Comparison of ENCODE assay signal across 11 mouse cellular contexts in the genomic region with DNA sequence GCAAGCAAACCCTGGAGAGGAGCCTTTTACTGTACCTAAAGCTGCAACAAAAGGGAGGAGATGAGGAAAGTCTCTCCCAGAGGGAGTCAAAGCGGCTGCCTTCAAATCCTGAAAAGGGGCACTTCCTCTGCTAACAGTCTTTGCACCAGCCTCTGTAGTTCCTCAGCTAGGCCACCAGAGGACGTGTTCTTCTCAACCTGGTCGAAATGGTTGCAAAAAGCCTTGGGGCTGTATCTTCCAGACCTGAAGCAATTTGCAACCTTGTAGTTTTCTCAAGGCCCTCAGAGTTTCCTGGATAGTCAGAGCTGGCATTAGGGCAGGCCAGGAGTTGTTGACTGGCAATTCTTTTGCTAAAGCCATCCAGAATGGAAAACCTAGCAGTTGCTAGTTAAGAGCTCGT. TPM values are rescaled to one million over a fixed set of nuclear protein-coding genes. Genes with fewer than 3 reads are reported as not detected.
A peak's percentile ranks its signal among the peaks of the same experiment; 100 is the strongest.
DNase-seq lines count a peak whose midpoint lies in the region; ATAC-seq and TF ChIP-seq lines count a peak whose summit lies in the region.
"Had no signal": no experiment of that assay in that cellular context is flagged by ENCODE, and none has a peak within 500 bp of the region (broad histone marks: within the 10 kb centered on the region; RNA-seq: fewer than 3 reads in every experiment).

No protein-coding gene starts in this region.

- TF ChIP-seq CTCF in lung, embryonic 14.5 days (IDR thresholded peaks at IDR 0.05; ENCODE audit: low read depth): peak; percentile 47
- no peak for TF ChIP-seq CTCF in lung, adult 2 months (IDR thresholded peaks at IDR 0.05; ENCODE audit: insufficient read depth, low read length)
- peak; percentile 58; the same call in 1 of the 2 replicates for TF ChIP-seq CTCF in bone marrow macrophage, adult 2 months (IDR thresholded peaks at IDR 0.05; ENCODE audit: low read depth, low read length)

- WGBS in lung, embryonic 14.5 days: 31% methylated on average over 4 of the region's 4 CpGs
- WGBS in lung, adult 2 months: 32% methylated on average over 4 of the region's 4 CpGs

- no peak for ATAC-seq in CD4-positive, CD25-positive, alpha-beta regulatory T cell, adult 4 months
- ATAC-seq in lung, embryonic 14.5 days (ENCODE audit: insufficient read depth): no peak
- ATAC-seq in erythroblast, adult 5-6 weeks (replicated peaks; ENCODE audit: low FRiP score, poor library complexity, severe bottlenecking): no peak

- no peaks in the 10 kb centered on the region for H3K27me3 ChIP-seq in lung, embryonic 14.5 days (ENCODE audit: insufficient read depth, low read length)
- H3K27me3 ChIP-seq: embryonic facial prominence, embryonic 13.5 days had no signal

- no peak for TF ChIP-seq POLR2A in lung, adult 2 months (IDR thresholded peaks at IDR 0.05; ENCODE audit: borderline replicate concordance, extremely low read depth, low read depth, low read length)
- no peak for TF ChIP-seq POLR2A in bone marrow macrophage, adult 2 months (IDR thresholded peaks at IDR 0.05; ENCODE audit: borderline replicate concordance, low read depth, low read length)

- H3K4me3 ChIP-seq in lung, embryonic 14.5 days (ENCODE audit: low read depth, low read length): no peak overlapping the region
- H3K4me3 ChIP-seq in lung, adult 2 months (replicated peaks; ENCODE audit: extremely low read depth, low read depth, low read length): no peak overlapping the region
- H3K4me3 ChIP-seq in bone marrow macrophage, adult 2 months (ENCODE audit: insufficient read depth, low read length): no peak overlapping the region
- H3K4me3 ChIP-seq: embryonic facial prominence, embryonic 13.5 days; hindbrain, embryonic 13.5 days had no signal

- H3K9ac ChIP-seq in lung, embryonic 14.5 days: no peak overlapping the region
- H3K9ac ChIP-seq: embryonic facial prominence, embryonic 13.5 days; hindbrain, embryonic 13.5 days had no signal

- peaks cover 12% of the 10 kb centered on the region for H3K36me3 ChIP-seq in lung, embryonic 14.5 days (ENCODE audit: insufficient read depth)

- H3K9me3 ChIP-seq in lung, embryonic 14.5 days (ENCODE audit: low read depth, low read length): no peaks in the 10 kb centered on the region
- H3K9me3 ChIP-seq: embryonic facial prominence, embryonic 13.5 days; hindbrain, embryonic 13.5 days had no signal

- no peak overlapping the region for H3K4me2 ChIP-seq in lung, embryonic 14.5 days
- H3K4me2 ChIP-seq: hindbrain, embryonic 13.5 days had no signal

- peaks cover 5% of the 10 kb centered on the region for H3K4me1 ChIP-seq in lung, embryonic 14.5 days (ENCODE audit: insufficient read depth)
- peaks cover 3% of the 10 kb centered on the region; the same call in 1 of the 2 replicates for H3K4me1 ChIP-seq in lung, adult 2 months (ENCODE audit: control insufficient read depth, insufficient read depth, low read length)
- H3K4me1 ChIP-seq in bone marrow macrophage, adult 2 months (ENCODE audit: control insufficient read depth, insufficient read depth, low read length): peaks cover 25% of the 10 kb centered on the region

- peak; percentile 48 for DNase-seq in CD4-positive, CD25-positive, alpha-beta regulatory T cell, adult 2 months (ENCODE audit: low read depth, low spot score)
- no peak for DNase-seq in lung, embryonic 14.5 days
- no peak for DNase-seq in lung, adult 2 months
- DNase-seq in testis, postnatal 10 days (ENCODE audit: low spot score): peak; percentile 69
- no peak for DNase-seq in cerebellum, postnatal 36 days

- no peak overlapping the region for H3K27ac ChIP-seq in lung, embryonic 14.5 days (ENCODE audit: low read depth)
- no peak overlapping the region for H3K27ac ChIP-seq in bone marrow macrophage, adult 2 months (ENCODE audit: insufficient read depth, low read depth, low read length)
- H3K27ac ChIP-seq: embryonic facial prominence, embryonic 13.5 days; hindbrain, embryonic 13.5 days had no signal

RNA-seq across cellular contexts. Expression of gene Telo2, which starts 1.5 kb away (rescaled TPM):
- 10 to 100 TPM; 24.4 to 36.8 TPM for polyA plus RNA-seq in CD4-positive, CD25-positive, alpha-beta regulatory T cell, adult 4 months (2017; shearing (Covaris generic))
- polyA plus RNA-seq in lung, embryonic 14.5 days (2014; fragmentation: Nextera tagmentation; extraction: Ambion mirVana): 41.8 and 46.5 TPM in 2 replicates
- 17.9 and 19.2 TPM in 2 replicates for polyA plus RNA-seq in lung, adult 2 months (2012; rRNA removed)
- polyA plus RNA-seq in bone marrow macrophage, adult 2 months (2012; ENCODE audit: insufficient read depth, insufficient read length, missing spikeins): 8.3 and 9.5 TPM in 2 replicates
- 3.5 and 5.9 TPM in 2 replicates for total RNA-seq in erythroblast, adult 5-6 weeks (2015; ENCODE audit: low replicate concordance)
- 6.3 and 11.6 TPM in 2 replicates for total RNA-seq in erythroblast, adult 5-6 weeks (2017; ENCODE audit: low replicate concordance)

RNA-seq across cellular contexts. Expression of gene Ptx4, which starts 3.3 kb away (rescaled TPM):
- polyA plus RNA-seq in CD4-positive, CD25-positive, alpha-beta regulatory T cell, adult 4 months (2017; shearing (Covaris generic)): not detected
- polyA plus RNA-seq in lung, embryonic 14.5 days (2014; fragmentation: Nextera tagmentation; extraction: Ambion mirVana): not detected in 2 replicates
- not detected in 2 replicates for polyA plus RNA-seq in lung, adult 2 months (2012; rRNA removed)
- not detected in 2 replicates for polyA plus RNA-seq in bone marrow macrophage, adult 2 months (2012; ENCODE audit: insufficient read depth, insufficient read length, missing spikeins)
- not detected in 2 replicates for total RNA-seq in erythroblast, adult 5-6 weeks (2015; ENCODE audit: low replicate concordance)
- total RNA-seq in erythroblast, adult 5-6 weeks (2017; ENCODE audit: low replicate concordance): not detected in 2 replicates
- polyA plus RNA-seq: hindbrain, embryonic 13.5 days; liver, embryonic 16.5 days had no signal

RNA-seq across cellular contexts. Expression of gene Clcn7, which starts 15.9 kb away (rescaled TPM):
- 10 to 100 TPM; 18.2 to 33.2 TPM for polyA plus RNA-seq in CD4-positive, CD25-positive, alpha-beta regulatory T cell, adult 4 months (2017; shearing (Covaris generic))
- polyA plus RNA-seq in lung, embryonic 14.5 days (2014; fragmentation: Nextera tagmentation; extraction: Ambion mirVana): 22.3 and 23.1 TPM in 2 replicates
- 35.3 and 44.6 TPM in 2 replicates for polyA plus RNA-seq in lung, adult 2 months (2012; rRNA removed)
- polyA plus RNA-seq in bone marrow macrophage, adult 2 months (2012; ENCODE audit: insufficient read depth, insufficient read length, missing spikeins): 86.1 and 89.4 TPM in 2 replicates
- 3.7 and 8.6 TPM in 2 replicates for total RNA-seq in erythroblast, adult 5-6 weeks (2015; ENCODE audit: low replicate concordance)
- total RNA-seq in erythroblast, adult 5-6 weeks (2017; ENCODE audit: low replicate concordance): 6.0 and 9.1 TPM in 2 replicates

RNA-seq across cellular contexts. Expression of gene Tmem204, which starts 33.9 kb away (rescaled TPM):
- under 1 TPM; 0.56 to 0.79 TPM for polyA plus RNA-seq in CD4-positive, CD25-positive, alpha-beta regulatory T cell, adult 4 months (2017; shearing (Covaris generic))
- polyA plus RNA-seq in lung, embryonic 14.5 days (2014; fragmentation: Nextera tagmentation; extraction: Ambion mirVana): 65.2 and 67.1 TPM in 2 replicates
- polyA plus RNA-seq in lung, adult 2 months (2012; rRNA removed): 340 and 393 TPM in 2 replicates
- 0.80 TPM in 1 of 2 replicates, not detected in the other for polyA plus RNA-seq in bone marrow macrophage, adult 2 months (2012; ENCODE audit: insufficient read depth, insufficient read length, missing spikeins)
- total RNA-seq in erythroblast, adult 5-6 weeks (2015; ENCODE audit: low replicate concordance): not detected in 2 replicates
- total RNA-seq in erythroblast, adult 5-6 weeks (2017; ENCODE audit: low replicate concordance): not detected in 2 replicates

RNA-seq across cellular contexts. Expression of gene Ccdc154, which starts 45.0 kb away (rescaled TPM):
- not detected for polyA plus RNA-seq in CD4-positive, CD25-positive, alpha-beta regulatory T cell, adult 4 months (2017; shearing (Covaris generic))
- 0.24 and 0.28 TPM in 2 replicates for polyA plus RNA-seq in lung, embryonic 14.5 days (2014; fragmentation: Nextera tagmentation; extraction: Ambion mirVana)
- not detected in 2 replicates for polyA plus RNA-seq in lung, adult 2 months (2012; rRNA removed)
- 0.33 TPM in 1 of 2 replicates, not detected in the other for polyA plus RNA-seq in bone marrow macrophage, adult 2 months (2012; ENCODE audit: insufficient read depth, insufficient read length, missing spikeins)
- not detected in 2 replicates for total RNA-seq in erythroblast, adult 5-6 weeks (2015; ENCODE audit: low replicate concordance)
- total RNA-seq in erythroblast, adult 5-6 weeks (2017; ENCODE audit: low replicate concordance): 0.28 TPM in 1 of 2 replicates, not detected in the other
- polyA plus RNA-seq: embryonic facial prominence, embryonic 13.5 days; hindbrain, embryonic 13.5 days had no signal

Comparison
In these comparisons a context has a peak if more than half of its experiments do, and no peak if none do; other contexts are left out.
1. DNase-seq: peak in CD4-positive, CD25-positive, alpha-beta regulatory T cell, adult 2 months (single experiment) and testis, postnatal 10 days (single experiment); none in lung, embryonic 14.5 days (single experiment), lung, adult 2 months (single experiment) and cerebellum, postnatal 36 days (0 of 2).